Mouse (Mus musculus) MEL (cell line): Measurements from ENCODE around the gene Nr3c2. TPM values are rescaled to one million over a fixed set of nuclear protein-coding genes. Genes with fewer than 3 reads are reported as not detected.
A peak's percentile ranks its signal among the peaks of the same experiment; 100 is the strongest.

Experiments
- DNase-seq: peaks from one replicate; pipeline ENCODE4 v3.0.0; 2011; ENCODE audit warnings: low read depth, low spot score
- H3K27ac ChIP-seq: 2 replicates; pipeline ENCODE4 v1.5.1; 2012; ENCODE audit warnings: low read depth, mild to moderate bottlenecking, control low read depth, low read length, moderate library complexity; ENCODE audit not compliant: control insufficient read depth
- H3K27me3 ChIP-seq, 2 experiments: fragments of 150-350 bp in 1 of 2; sonication (generic) in 1 of 2; 2 replicates each; pipeline ENCODE4 v1.6.1; 2012; ENCODE audit warnings: low read length in 2 of 2, mild to moderate bottlenecking in 2 of 2, improper control_type of control experiment in 1 of 2, moderate library complexity in 1 of 2; ENCODE audit not compliant: insufficient read depth in 2 of 2, control insufficient read depth in 1 of 2
- H3K36me3 ChIP-seq, 2 experiments: 2 replicates each; pipeline ENCODE4 v1.6.1; 2012 to 2014; ENCODE audit warnings: low read length in 2 of 2, improper control_type of control experiment in 1 of 2, inconsistent platforms in 1 of 2, mild to moderate bottlenecking in 1 of 2; ENCODE audit not compliant: insufficient read depth in 2 of 2, control insufficient read depth in 1 of 2
- H3K4me1 ChIP-seq, 2 experiments: fragments of 150-350 bp in 1 of 2; sonication (generic) in 1 of 2; 2 replicates each; pipeline ENCODE4 v1.6.1; 2012; ENCODE audit warnings: low read length in 2 of 2, improper control_type of control experiment in 1 of 2, mild to moderate bottlenecking in 1 of 2; ENCODE audit not compliant: insufficient read depth in 2 of 2, control insufficient read depth in 1 of 2
- H3K4me3 ChIP-seq, 2 experiments: fragments of 150-350 bp in 1 of 2; sonication (generic) in 1 of 2; 2 replicates each; pipeline ENCODE4 v1.5.1; 2012; ENCODE audit warnings: low read depth in 2 of 2, low read length in 2 of 2, mild to moderate bottlenecking in 2 of 2, moderate library complexity in 2 of 2, control low read depth in 1 of 2, improper control_type of control experiment in 1 of 2; ENCODE audit not compliant: control insufficient read depth in 1 of 2, insufficient read depth in 1 of 2
- H3K79me2 ChIP-seq: 2 replicates; pipeline ENCODE4 v1.6.1; 2012; ENCODE audit warnings: mild to moderate bottlenecking, low read length, moderate library complexity; ENCODE audit not compliant: control insufficient read depth, poor library complexity, insufficient read depth
- H3K9ac ChIP-seq: 2 replicates; pipeline ENCODE4 v1.6.1; 2012; ENCODE audit warnings: low read depth, mild to moderate bottlenecking, control low read depth, low read length, moderate library complexity; ENCODE audit not compliant: control insufficient read depth, poor library complexity, severe bottlenecking
- H3K9me3 ChIP-seq: fragments of 150-350 bp; sonication (generic); replicated peaks from 2 replicates; pipeline ENCODE4 v1.6.1; 2012; ENCODE audit warnings: mild to moderate bottlenecking, low read length, improper control_type of control experiment, moderate library complexity; ENCODE audit not compliant: insufficient read depth
- BHLHE40 ChIP-seq: IDR thresholded peaks from 2 replicates; pipeline ENCODE4 v1.6.1; 2012; ENCODE audit warnings: low read depth, mild to moderate bottlenecking, inconsistent platforms, low read length, improper control_type of control experiment, borderline replicate concordance
- CTCF ChIP-seq, 3 experiments: IDR thresholded peaks in 2 of 3; conservative IDR thresholded peaks in 1 of 3; 2 replicates each; pipeline ENCODE4 v1.5.1; 2011 to 2012; ENCODE audit warnings: low read length in 3 of 3, low read depth in 2 of 3, mild to moderate bottlenecking in 2 of 3, improper control_type of control experiment in 1 of 3, inconsistent platforms in 1 of 3, mixed read lengths in 1 of 3, moderate library complexity in 1 of 3; ENCODE audit not compliant: control insufficient read depth in 1 of 3, insufficient read depth in 1 of 3, poor library complexity in 1 of 3, severe bottlenecking in 1 of 3
- JUND ChIP-seq: IDR thresholded peaks from 2 replicates; pipeline ENCODE4 v1.6.1; 2011; ENCODE audit warnings: low read depth, mild to moderate bottlenecking, improper control_type of control experiment, low read length
- MAZ ChIP-seq: IDR thresholded peaks from 2 replicates; pipeline ENCODE4 v1.6.1; 2012; ENCODE audit warnings: low read depth, mild to moderate bottlenecking, inconsistent platforms, low read length, improper control_type of control experiment
- MEF2A ChIP-seq: IDR thresholded peaks from 2 replicates; pipeline ENCODE4 v1.6.1; 2014; ENCODE audit warnings: low read depth, mild to moderate bottlenecking, inconsistent platforms, low read length, improper control_type of control experiment; ENCODE audit not compliant: poor library complexity, insufficient replicate concordance, severe bottlenecking; ENCODE audit errors: extremely low read depth
- MYC ChIP-seq: IDR thresholded peaks from 2 replicates; pipeline ENCODE4 v1.6.1; 2011; ENCODE audit warnings: low read depth, mild to moderate bottlenecking, low read length, improper control_type of control experiment, moderate library complexity
- NELFE ChIP-seq: IDR thresholded peaks from 2 replicates; pipeline ENCODE4 v1.6.1; 2011; ENCODE audit warnings: low read depth, low read length, improper control_type of control experiment
- POLR2A ChIP-seq, 2 experiments: IDR thresholded peaks; 2 replicates each; pipeline ENCODE4 v1.6.1; 2011 to 2012; ENCODE audit warnings: low read length in 2 of 2, mild to moderate bottlenecking in 2 of 2, control low read depth in 1 of 2, improper control_type of control experiment in 1 of 2, low read depth in 1 of 2, moderate library complexity in 1 of 2; ENCODE audit not compliant: control insufficient read depth in 1 of 2, insufficient read depth in 1 of 2, poor library complexity in 1 of 2
- POLR2AphosphoS2 ChIP-seq: IDR thresholded peaks from 2 replicates; pipeline ENCODE4 v1.6.1; 2011; ENCODE audit warnings: low read length, improper control_type of control experiment
- RAD21 ChIP-seq: IDR thresholded peaks from 2 replicates; pipeline ENCODE4 v1.6.1; 2011; ENCODE audit warnings: mild to moderate bottlenecking, low read depth, low read length, improper control_type of control experiment
- SMC3 ChIP-seq: IDR thresholded peaks from 2 replicates; pipeline ENCODE4 v1.6.1; 2011; ENCODE audit warnings: low read depth, low read length, improper control_type of control experiment
- TCF12 ChIP-seq: IDR thresholded peaks from 2 replicates; pipeline ENCODE4 v1.6.1; 2014; ENCODE audit warnings: low read depth, mild to moderate bottlenecking, inconsistent platforms, low read length, improper control_type of control experiment, moderate library complexity
- ZC3H11A ChIP-seq: IDR thresholded peaks from 2 replicates; pipeline ENCODE4 v1.6.1; 2012; ENCODE audit warnings: low read depth, mild to moderate bottlenecking, inconsistent platforms, low read length, improper control_type of control experiment
- ZNF384 ChIP-seq: IDR thresholded peaks from 2 replicates; pipeline ENCODE4 v1.6.1; 2012; ENCODE audit warnings: low read depth, mild to moderate bottlenecking, inconsistent platforms, low read length, improper control_type of control experiment
- polyA plus RNA-seq, 2 experiments: library from polyadenylated mRNA; stranded (reverse) in 1 of 2; unstranded in 1 of 2; fragments of >175 nt in 1 of 2; fragments of >200 nt in 1 of 2; gene quantifications; 2 replicates each; pipeline versions ENCODE4 v1.2.1 to v1.2.4; 2012; ENCODE audit warnings: low replicate concordance in 2 of 2, low read depth in 1 of 2; ENCODE audit not compliant: insufficient read length in 2 of 2, insufficient read depth in 1 of 2, missing spikeins in 1 of 2
- total RNA-seq: library from RNA; depleted of rRNA; stranded (reverse); fragments of 300-350 nt; gene quantifications from 2 replicates; pipeline ENCODE4 v1.2.3, GENCODE M21; 2012

Gene Nr3c2
- total and polyA plus RNA-seq, 3 experiments = 1.0 to 1.5 TPM; not detected in 1

GRCm38 (mm10) chr8:77154496-77154895 is 255.3 kb downstream of the Nr3c2 start:
- Histone ChIP-seq H3K27ac (no peak overlapping the region), H3K36me3 (no peaks in the 10 kb centered on the region), H3K79me2 (no peaks in the 10 kb centered on the region)
- TF ChIP-seq NELFE (no peak), MEF2A (no peak), ZC3H11A (peak; percentile 11; the same call in 1 of the 2 replicates), RAD21 (peak; percentile 34), POLR2A (IDR thresholded peaks at IDR 0.05; ENCODE audit: control insufficient read depth in 1 of 2, insufficient read depth in 1 of 2, low read depth in 1 of 2, low read length in 2 of 2, poor library complexity in 1 of 2) (no peak), ZNF384 (peak; percentile 51), CTCF (IDR thresholded peaks at IDR 0.05 in 2 of 3, conservative IDR thresholded peaks at IDR 0.05 in 1 of 3; ENCODE audit: control insufficient read depth in 1 of 3, insufficient read depth in 1 of 3, low read depth in 2 of 3, low read length in 3 of 3, poor library complexity in 1 of 3, severe bottlenecking in 1 of 3) (peak; percentile 48 to 97 (median 74)), SMC3 (peak; percentile 50)
- TF ChIP-seq, all 39 proteins: peak for 5
- no peaks in the 10 kb centered on the region for H3K9me3 ChIP-seq
- no peak overlapping the region for H3K9ac ChIP-seq
- DNase-seq = peak; percentile 59
- H3K4me3 ChIP-seq = no peak overlapping the region
- H3K27me3 ChIP-seq = no peaks in the 10 kb centered on the region
- no peaks in the 10 kb centered on the region for H3K4me1 ChIP-seq

GRCm38 (mm10) chr8:77169320-77169719 is 270.1 kb downstream of the Nr3c2 start:
- no peaks in the 10 kb centered on the region for H3K27me3 ChIP-seq
- no peaks in the 10 kb centered on the region for H3K36me3 ChIP-seq
- no peak for DNase-seq
- H3K9me3 ChIP-seq = no peaks in the 10 kb centered on the region
- 0 out of 4 replicates have a peak, but pooled peaks cover 0 to 3% of the 10 kb centered on the region in 2 experiments for H3K4me1 ChIP-seq
- no peaks in the 10 kb centered on the region for H3K79me2 ChIP-seq
- H3K9ac ChIP-seq = no peak overlapping the region
- H3K4me3 ChIP-seq = no peak overlapping the region
- no peak for TF ChIP-seq RAD21
- TF ChIP-seq TCF12 = no peak
- TF ChIP-seq ZNF384 = no peak
- no peak for TF ChIP-seq MAZ
- TF ChIP-seq BHLHE40 = no peak
- no peak for TF ChIP-seq CTCF (IDR thresholded peaks at IDR 0.05 in 2 of 3, conservative IDR thresholded peaks at IDR 0.05 in 1 of 3; ENCODE audit: control insufficient read depth in 1 of 3, insufficient read depth in 1 of 3, low read depth in 2 of 3, low read length in 3 of 3, poor library complexity in 1 of 3, severe bottlenecking in 1 of 3)
- no peak overlapping the region for H3K27ac ChIP-seq

- Histone ChIP-seq H3K9ac (no peak overlapping the region), H3K36me3 (no peaks in the 10 kb centered on the region), H3K4me3 (no peak overlapping the region), H3K79me2 (no peaks in the 10 kb centered on the region), H3K27me3 (no peaks in the 10 kb centered on the region), H3K9me3 (no peaks in the 10 kb centered on the region), H3K27ac (no peak overlapping the region), H3K4me1 (0 out of 4 replicates have a peak, but pooled peaks cover 0 to 3% of the 10 kb centered on the region in 2 experiments)
- DNase-seq = no peak
- no peak for TF ChIP-seq JUND
- no peak for TF ChIP-seq MYC
- no peak for TF ChIP-seq POLR2AphosphoS2
Observed at GRCm38 (mm10) chr8:77169757-77170438, 270.7 kb downstream of the Nr3c2 start.
